Mouse (Mus musculus) neural tube, embryonic 11.5 days (tissue): ENCODE data around the gene Gm4491. TPM values are rescaled to one million over a fixed set of nuclear protein-coding genes. Genes with fewer than 3 reads are reported as not detected.

Experiments used
- ATAC-seq: fragments of 200-750 bp; cut with Nextera tagmentation; 2 replicates; pipeline ENCODE4 v1.8.0; 2017; ENCODE audit warnings: moderate number of reproducible peaks, mild to moderate bottlenecking, moderate TSS enrichment, moderate library complexity; ENCODE audit not compliant: insufficient read depth, low FRiP score, low TSS enrichment
- DNase-seq: peaks from one replicate; pipeline ENCODE4 v3.0.0-alpha.2; 2015; ENCODE audit warnings: low spot score
- H3K27ac ChIP-seq: fragments of 300-500 bp; sonication (generic); 2 replicates; pipeline ENCODE4 v1.5.1; 2014; ENCODE audit warnings: low read depth, mild to moderate bottlenecking, low read length
- H3K27me3 ChIP-seq: fragments of 300-500 bp; sonication (generic); 2 replicates; pipeline ENCODE4 v1.6.1; 2014; ENCODE audit warnings: mild to moderate bottlenecking, low read length, mixed read lengths; ENCODE audit not compliant: control insufficient read depth, insufficient read depth
- H3K36me3 ChIP-seq: fragments of 300-500 bp; sonication (generic); 2 replicates; pipeline ENCODE4 v1.6.1; 2014; ENCODE audit warnings: mild to moderate bottlenecking, low read length, moderate library complexity, mixed read lengths; ENCODE audit not compliant: control insufficient read depth, insufficient read depth
- H3K4me1 ChIP-seq: fragments of 300-500 bp; sonication (generic); 2 replicates; pipeline ENCODE4 v1.6.1; 2014; ENCODE audit warnings: low read length, mixed read lengths; ENCODE audit not compliant: control insufficient read depth, insufficient read depth
- H3K4me2 ChIP-seq: fragments of 300-500 bp; sonication (generic); 2 replicates; pipeline ENCODE4 v1.6.1; 2014; ENCODE audit warnings: low read depth, mild to moderate bottlenecking, moderate library complexity
- H3K4me3 ChIP-seq: fragments of 300-500 bp; sonication (generic); 2 replicates; pipeline ENCODE4 v1.5.1; 2014; ENCODE audit warnings: low read depth, low read length
- H3K9ac ChIP-seq: fragments of 300-500 bp; sonication (generic); 2 replicates; pipeline ENCODE4 v1.6.1; 2014; ENCODE audit warnings: mild to moderate bottlenecking, low read length
- H3K9me3 ChIP-seq: fragments of 300-500 bp; sonication (generic); 2 replicates; pipeline ENCODE4 v1.6.1; 2016; ENCODE audit warnings: low read length; ENCODE audit not compliant: control insufficient read depth
- WGBS: fragments of 180-500 bp; shearing (Covaris S2); extraction: QIAGEN DNeasy Blood & Tissue Kit; methylation state at CpG from one replicate; pipeline ENCODE4 v1.1.7; 2014; 5-methylcytosine and 5-hydroxymethylcytosine counted together
- polyA plus RNA-seq: library from polyadenylated mRNA; unstranded; fragments of >200 nt; fragmentation: Nextera tagmentation; extraction: Ambion mirVana; gene quantifications from 2 replicates; pipeline ENCODE4 v1.2.1, GENCODE M21; 2014

Gene Gm4491
- polyA plus RNA-seq: not detected in 2 replicates

GRCm38 (mm10) chr14:57115823-57116544 lies at the start of gene Gm4491:
Gm4491 (minus strand) TSS chr14:57115883.
- no peak within 1 kb of the TSS for H3K4me3 ChIP-seq
- no peak within 1 kb of the TSS for H3K9ac ChIP-seq
- H3K4me1 ChIP-seq: peaks cover 4% of the 10 kb centered on the region; the same call in 1 of the 2 replicates
- H3K4me2 ChIP-seq: no peak within 1 kb of the TSS
- DNase-seq (peak; percentile 40), ATAC-seq (no peak)
- no peaks in the 10 kb centered on the region for H3K36me3 ChIP-seq
- WGBS: 15% methylated on average over 13 of the region's 13 CpGs
- H3K27ac ChIP-seq: no peak within 1 kb of the TSS
- no peaks in the 10 kb centered on the region for H3K9me3 ChIP-seq
- no peaks in the 10 kb centered on the region for H3K27me3 ChIP-seq

GRCm38 (mm10) chr14:57161833-57162232 lies 46.1 kb upstream of the Gm4491 start:
- H3K36me3 ChIP-seq: no peaks in the 10 kb centered on the region
- no peak overlapping the region for H3K4me2 ChIP-seq
- 55% methylated on average over 2 of the region's 2 CpGs for WGBS
- H3K9me3 ChIP-seq: no peaks in the 10 kb centered on the region
- DNase-seq: no peak
- H3K4me3 ChIP-seq: no peak overlapping the region
- no peaks in the 10 kb centered on the region for H3K27me3 ChIP-seq
- H3K4me1 ChIP-seq: peaks cover 4% of the 10 kb centered on the region; the same call in 1 of the 2 replicates
- no peak overlapping the region for H3K27ac ChIP-seq
- ATAC-seq: no peak
- no peak overlapping the region for H3K9ac ChIP-seq

- no peak for ATAC-seq
- peaks cover 4% of the 10 kb centered on the region; the same call in 1 of the 2 replicates for H3K4me1 ChIP-seq
- H3K9ac ChIP-seq: no peak overlapping the region
- peak; percentile 21 for DNase-seq
- H3K27ac ChIP-seq: no peak overlapping the region
- no peaks in the 10 kb centered on the region for H3K27me3 ChIP-seq
- 80% methylated on average over 4 of the region's 4 CpGs for WGBS
- no peaks in the 10 kb centered on the region for H3K36me3 ChIP-seq
- H3K4me3 ChIP-seq: no peak overlapping the region
- H3K4me2 ChIP-seq: no peak overlapping the region
- H3K9me3 ChIP-seq: no peaks in the 10 kb centered on the region
Observed at GRCm38 (mm10) chr14:57161201-57161600, 45.5 kb upstream of the Gm4491 start.

- WGBS: 51% methylated on average over 6 of the region's 6 CpGs
- H3K27ac ChIP-seq: no peak overlapping the region
- H3K36me3 ChIP-seq: no peaks in the 10 kb centered on the region
- no peak overlapping the region for H3K4me3 ChIP-seq
- H3K4me2 ChIP-seq: no peak overlapping the region
- no peak overlapping the region for H3K9ac ChIP-seq
- H3K4me1 ChIP-seq: no peaks in the 10 kb centered on the region
- no peaks in the 10 kb centered on the region for H3K27me3 ChIP-seq
- ATAC-seq (no peak), DNase-seq (no peak)
- H3K9me3 ChIP-seq: no peaks in the 10 kb centered on the region
Observed at GRCm38 (mm10) chr14:57154916-57155315, 39.2 kb upstream of the Gm4491 start.

- Histone ChIP-seq H3K27me3 (no peaks in the 10 kb centered on the region), H3K36me3 (no peaks in the 10 kb centered on the region), H3K27ac (no peak overlapping the region), H3K9ac (no peak overlapping the region), H3K4me1 (no peaks in the 10 kb centered on the region), H3K4me3 (no peak overlapping the region), H3K4me2 (no peak overlapping the region), H3K9me3 (no peaks in the 10 kb centered on the region)
- WGBS: 60% methylated on average over 4 of the region's 4 CpGs
- DNase-seq (no peak), ATAC-seq (no peak)
Observed at GRCm38 (mm10) chr14:57145741-57146140, 30.1 kb upstream of the Gm4491 start.

- WGBS: 26% methylated on average over 8 of the region's 8 CpGs
- no peaks in the 10 kb centered on the region for H3K9me3 ChIP-seq
- no peaks in the 10 kb centered on the region for H3K36me3 ChIP-seq
- H3K27me3 ChIP-seq: peaks cover 24% of the 10 kb centered on the region
- H3K9ac ChIP-seq: no peak overlapping the region
- no peak overlapping the region for H3K4me2 ChIP-seq
- peak; percentile 63 for ATAC-seq
- H3K4me1 ChIP-seq: peaks cover 8% of the 10 kb centered on the region; the same call in 1 of the 2 replicates
- H3K4me3 ChIP-seq: no peak overlapping the region
- H3K27ac ChIP-seq: no peak overlapping the region
- DNase-seq: no peak
Observed at GRCm38 (mm10) chr14:57135265-57135664, 19.6 kb upstream of the Gm4491 start.

GRCm38 (mm10) chr14:57133161-57133661 lies 17.5 kb upstream of the Gm4491 start, which contains the start of gene Gjb6:
Gjb6 (minus strand) TSS chr14:57133611.
- Histone ChIP-seq H3K4me3 (peak within 1 kb of the TSS; percentile 31), H3K4me2 (peak within 1 kb of the TSS; percentile 58), H3K27me3 (peaks cover 24% of the 10 kb centered on the region), H3K36me3 (no peaks in the 10 kb centered on the region), H3K4me1 (peaks cover 8% of the 10 kb centered on the region; the same call in 1 of the 2 replicates), H3K9me3 (no peaks in the 10 kb centered on the region), H3K9ac (no peak within 1 kb of the TSS), H3K27ac (no peak within 1 kb of the TSS)
- no peak for ATAC-seq
- DNase-seq: peak; percentile 21
- 2% methylated on average over 33 of the region's 33 CpGs for WGBS

- Histone ChIP-seq H3K9ac (no peak overlapping the region), H3K4me2 (no peak overlapping the region), H3K27ac (no peak overlapping the region), H3K36me3 (no peaks in the 10 kb centered on the region), H3K9me3 (no peaks in the 10 kb centered on the region), H3K4me1 (no peaks in the 10 kb centered on the region), H3K27me3 (peaks cover 4% of the 10 kb centered on the region), H3K4me3 (no peak overlapping the region)
- 76% methylated on average over 4 of the region's 4 CpGs for WGBS
- ATAC-seq (no peak), DNase-seq (no peak)
Observed at GRCm38 (mm10) chr14:57127383-57127782, 11.7 kb upstream of the Gm4491 start.

GRCm38 (mm10) chr14:57122295-57122694 lies 6.6 kb upstream of the Gm4491 start:
- Histone ChIP-seq H3K9me3 (no peaks in the 10 kb centered on the region), H3K27me3 (no peaks in the 10 kb centered on the region), H3K36me3 (no peaks in the 10 kb centered on the region), H3K4me1 (no peaks in the 10 kb centered on the region), H3K4me2 (no peak overlapping the region), H3K9ac (no peak overlapping the region), H3K27ac (no peak overlapping the region), H3K4me3 (no peak overlapping the region)
- no peak for ATAC-seq
- no peak for DNase-seq
- 88% methylated on average over 7 of the region's 7 CpGs for WGBS
